Mouse (Mus musculus): Measurements from ENCODE around the gene Chrng.

The Chrng gene

GRCm38 (mm10) chr1:87259316-87259715, 54.9 kb downstream of the Chrng start:
- DNase-seq, result no peak

Data from cerebellum, adult 11 months (tissue).